Mouse (Mus musculus) limb, embryonic 15.5 days (tissue): ENCODE measurements around the gene Slc11a2. TPM values are rescaled to one million over a fixed set of nuclear protein-coding genes. Genes with fewer than 3 reads are reported as not detected.
"Not testable (repeated sequence)": the region's sequence is repeated elsewhere in the genome, so short reads cannot be mapped to it uniquely, and the experiment has no call there.

Source experiments
- ATAC-seq: fragments of 200-750 bp; cut with Nextera tagmentation; 2 replicates; pipeline ENCODE4 v1.8.0; 2017; ENCODE audit warnings: low read depth, moderate TSS enrichment; ENCODE audit not compliant: insufficient number of reproducible peaks, low FRiP score, low TSS enrichment
- H3K27ac ChIP-seq: fragments of 300-500 bp; sonication (generic); 2 replicates; pipeline ENCODE4 v1.5.1; 2015; ENCODE audit warnings: moderate library complexity, mild to moderate bottlenecking, inconsistent platforms
- H3K27me3 ChIP-seq: fragments of 300-500 bp; sonication (generic); 2 replicates; pipeline ENCODE4 v1.6.1; 2015; ENCODE audit warnings: inconsistent platforms
- H3K36me3 ChIP-seq: fragments of 300-500 bp; sonication (generic); 2 replicates; pipeline ENCODE4 v1.6.1; 2015; ENCODE audit warnings: inconsistent platforms
- H3K4me1 ChIP-seq: fragments of 300-500 bp; sonication (generic); 2 replicates; pipeline ENCODE4 v1.6.1; 2015; ENCODE audit warnings: inconsistent platforms
- H3K4me2 ChIP-seq: fragments of 300-500 bp; sonication (generic); 2 replicates; pipeline ENCODE4 v1.6.1; 2015; ENCODE audit warnings: mild to moderate bottlenecking, inconsistent platforms
- H3K4me3 ChIP-seq: fragments of 300-500 bp; sonication (generic); 2 replicates; pipeline ENCODE4 v1.5.1; 2015; ENCODE audit warnings: mild to moderate bottlenecking, inconsistent platforms
- H3K9ac ChIP-seq: fragments of 300-500 bp; sonication (generic); 2 replicates; pipeline ENCODE4 v1.6.1; 2015; ENCODE audit warnings: inconsistent platforms
- H3K9me3 ChIP-seq: fragments of 300-500 bp; sonication (generic); 2 replicates; pipeline ENCODE4 v1.6.1; 2016; ENCODE audit warnings: inconsistent platforms
- WGBS: fragments of 180-500 bp; shearing (Covaris S2); methylation state at CpG from one replicate; pipeline ENCODE4 v1.1.7; 2015; 5-methylcytosine and 5-hydroxymethylcytosine counted together
- polyA plus RNA-seq: library from polyadenylated mRNA; unstranded; fragments of >200 nt; fragmentation: Nextera tagmentation; extraction: Ambion mirVana; gene quantifications from 2 replicates; pipeline ENCODE4 v1.2.1, GENCODE M21; 2015

Slc11a2 gene
- polyA plus RNA-seq, 1 experiment from 2014 or later = 21.6 TPM

DNA sequence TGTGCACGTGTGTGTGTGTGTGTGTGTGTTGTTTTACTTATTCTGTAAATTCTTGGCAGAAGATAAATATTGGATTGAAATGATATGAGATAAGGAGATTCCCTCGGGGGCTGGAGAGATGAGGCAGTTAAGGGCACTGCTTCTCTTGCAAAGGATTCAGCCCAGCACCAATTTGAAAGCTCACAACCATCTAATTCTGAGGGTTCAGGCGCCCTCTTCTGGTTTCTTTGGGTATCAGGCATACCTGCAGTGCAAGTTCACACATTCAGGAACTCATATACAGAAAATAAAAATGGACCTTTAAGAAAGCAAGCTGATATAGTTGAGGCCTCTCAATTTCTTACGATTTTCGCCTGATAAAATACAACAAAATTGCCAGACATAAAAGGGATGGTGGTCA, 49.8 kb downstream of the Slc11a2 start:
- WGBS = 29% methylated on average over 5 of the region's 5 CpGs
- no peak overlapping the region for H3K9ac ChIP-seq
- no peak for ATAC-seq

DNA sequence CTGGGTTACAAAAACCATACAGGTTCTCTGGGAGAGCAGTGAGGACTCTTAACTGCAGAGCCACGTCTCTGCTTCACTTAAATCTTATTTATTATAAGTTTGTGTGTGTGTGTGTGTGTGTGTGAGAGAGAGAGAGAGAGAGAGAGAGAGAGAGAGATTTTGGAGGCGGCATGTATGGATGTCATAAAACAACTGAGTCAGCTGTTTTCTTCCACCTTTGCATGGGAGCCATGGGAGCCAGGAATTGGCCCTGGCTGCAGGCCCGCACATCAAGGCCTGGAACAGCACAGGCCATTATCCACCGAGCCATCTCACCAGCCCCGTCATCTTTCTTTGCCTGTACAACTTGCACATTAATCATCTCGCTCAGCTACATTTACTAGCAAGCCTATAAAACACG, 57.8 kb downstream of the Slc11a2 start:
- Histone ChIP-seq H3K9ac (no peak overlapping the region), H3K36me3 (no peaks in the 10 kb centered on the region), H3K4me2 (no peak overlapping the region), H3K27me3 (no peaks in the 10 kb centered on the region), H3K4me3 (no peak overlapping the region), H3K27ac (no peak overlapping the region), H3K9me3 (no peaks in the 10 kb centered on the region), H3K4me1 (peaks cover 5% of the 10 kb centered on the region; the same call in 1 of the 2 replicates)
- no peak for ATAC-seq
- WGBS = 27% methylated on average over 7 of the region's 7 CpGs

More for the DNA sequence above, 49.8 kb downstream of the Slc11a2 start:
- no peak overlapping the region for H3K4me2 ChIP-seq
- H3K9me3 ChIP-seq = 0 out of 2 replicates have a peak, but pooled peaks cover 3% of the 10 kb centered on the region
- H3K27me3 ChIP-seq = no peaks in the 10 kb centered on the region
- H3K4me1 ChIP-seq = no peaks in the 10 kb centered on the region
- H3K36me3 ChIP-seq = no peaks in the 10 kb centered on the region
- no peak overlapping the region for H3K4me3 ChIP-seq
- no peak overlapping the region for H3K27ac ChIP-seq

DNA sequence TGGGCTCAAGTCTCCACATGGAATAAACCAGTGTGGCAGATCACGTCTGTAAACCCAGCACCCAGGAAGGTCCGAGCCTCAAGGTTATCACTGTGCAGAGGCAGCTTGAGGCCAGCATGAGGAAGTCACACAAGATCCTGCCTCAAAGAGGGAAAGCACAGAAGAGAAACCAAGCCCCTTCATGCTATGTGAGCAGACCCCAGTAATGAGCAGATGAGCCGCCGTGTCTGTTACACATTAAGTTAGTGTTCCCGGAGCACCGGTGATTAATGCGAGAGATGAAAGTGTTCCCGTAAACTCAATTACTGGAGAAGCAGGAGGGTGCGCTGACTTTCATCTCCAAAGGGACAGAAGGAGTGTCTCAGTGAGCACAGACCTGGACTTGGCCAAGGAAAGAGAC, 58.9 kb downstream of the Slc11a2 start:
- H3K9me3 ChIP-seq, H3K36me3 ChIP-seq, H3K4me2 ChIP-seq, H3K27ac ChIP-seq, ATAC-seq, H3K4me3 ChIP-seq, H3K27me3 ChIP-seq, H3K4me1 ChIP-seq, H3K9ac ChIP-seq: not testable (repeated sequence)
- 27% methylated on average over 9 of the region's 9 CpGs for WGBS

DNA sequence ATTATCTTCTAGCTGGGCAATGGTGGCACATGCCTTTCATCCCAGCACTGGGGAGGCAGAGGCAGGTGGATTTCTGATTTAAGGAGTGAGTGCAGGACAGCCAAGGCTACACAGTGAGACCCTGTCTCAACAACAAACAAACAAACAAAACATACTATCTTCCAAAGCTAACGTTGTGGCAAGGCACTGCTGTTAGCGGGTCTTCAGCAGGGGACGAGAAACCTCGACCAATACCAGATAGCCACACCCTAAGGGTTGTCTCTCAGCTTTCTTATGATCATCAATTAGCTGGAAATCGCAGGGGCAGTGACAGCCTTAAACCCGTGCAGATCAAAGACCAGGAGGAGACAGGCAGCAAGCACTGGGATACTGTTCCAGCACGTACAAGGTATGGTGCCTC, 60.6 kb downstream of the Slc11a2 start, which contains the start of gene Higd1c:
TSS of gene Higd1c (plus strand) at position 301 of the 400 bp plus-strand sequence.
- Histone ChIP-seq H3K4me3 (no peak within 1 kb of the TSS), H3K27ac (no peak within 1 kb of the TSS), H3K36me3 (no peaks in the 10 kb centered on the region), H3K27me3 (no peaks in the 10 kb centered on the region), H3K9ac (no peak within 1 kb of the TSS), H3K4me2 (no peak within 1 kb of the TSS), H3K9me3 (no peaks in the 10 kb centered on the region), H3K4me1 (peaks cover 5% of the 10 kb centered on the region; the same call in 1 of the 2 replicates)
- WGBS = 49% methylated on average over 7 of the region's 7 CpGs
- ATAC-seq = no peak

DNA sequence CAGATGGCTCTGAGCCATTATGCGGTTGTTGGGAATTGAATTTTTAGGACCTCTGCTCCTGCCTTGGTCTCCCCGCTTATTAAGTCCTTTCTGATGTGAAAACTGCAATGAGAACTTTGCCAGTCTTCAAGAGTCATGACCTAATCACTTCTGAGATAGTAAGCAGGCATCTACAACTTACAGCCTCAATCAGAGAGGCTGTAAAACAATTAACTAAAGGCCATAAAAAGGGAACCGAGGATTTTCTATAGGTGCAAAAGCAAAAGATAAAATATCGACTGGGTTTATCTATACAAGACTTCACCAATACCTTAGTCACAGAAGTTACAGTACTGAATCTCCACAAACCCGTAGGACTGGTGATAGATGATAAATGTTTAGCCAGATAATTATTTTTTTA, 69.0 kb downstream of the Slc11a2 start:
- Histone ChIP-seq H3K4me2 (no peak overlapping the region), H3K4me1 (peaks cover 5% of the 10 kb centered on the region; the same call in 1 of the 2 replicates), H3K9ac (no peak overlapping the region), H3K27me3 (no peaks in the 10 kb centered on the region), H3K36me3 (no peaks in the 10 kb centered on the region), H3K27ac (no peak overlapping the region), H3K4me3 (no peak overlapping the region), H3K9me3 (no peaks in the 10 kb centered on the region)
- ATAC-seq = no peak
- WGBS = 46% methylated on average over 5 of the region's 5 CpGs

DNA sequence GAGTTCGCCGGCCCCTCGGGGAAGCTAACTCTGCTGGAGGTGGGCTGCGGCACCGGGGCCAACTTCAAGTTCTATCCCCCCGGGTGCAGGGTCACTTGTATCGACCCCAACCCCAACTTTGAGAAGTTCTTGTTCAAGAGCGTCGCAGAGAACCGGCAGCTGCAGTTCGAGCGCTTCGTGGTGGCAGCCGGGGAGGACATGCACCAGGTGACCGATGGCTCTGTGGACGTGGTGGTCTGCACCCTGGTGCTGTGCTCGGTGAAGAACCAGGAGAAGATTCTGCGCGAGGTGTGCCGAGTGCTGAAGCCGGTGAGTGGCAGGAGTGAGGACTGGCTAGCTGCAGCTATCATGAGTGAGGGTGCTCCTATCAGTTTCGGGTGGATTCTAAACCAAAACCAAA, 71.5 kb downstream of the Slc11a2 start:
- not testable (repeated sequence) for H3K36me3 ChIP-seq, H3K9ac ChIP-seq, H3K27me3 ChIP-seq, H3K4me2 ChIP-seq, H3K4me1 ChIP-seq, ATAC-seq, H3K27ac ChIP-seq, H3K4me3 ChIP-seq, H3K9me3 ChIP-seq
- 90% methylated on average over 22 of the region's 22 CpGs for WGBS

DNA sequence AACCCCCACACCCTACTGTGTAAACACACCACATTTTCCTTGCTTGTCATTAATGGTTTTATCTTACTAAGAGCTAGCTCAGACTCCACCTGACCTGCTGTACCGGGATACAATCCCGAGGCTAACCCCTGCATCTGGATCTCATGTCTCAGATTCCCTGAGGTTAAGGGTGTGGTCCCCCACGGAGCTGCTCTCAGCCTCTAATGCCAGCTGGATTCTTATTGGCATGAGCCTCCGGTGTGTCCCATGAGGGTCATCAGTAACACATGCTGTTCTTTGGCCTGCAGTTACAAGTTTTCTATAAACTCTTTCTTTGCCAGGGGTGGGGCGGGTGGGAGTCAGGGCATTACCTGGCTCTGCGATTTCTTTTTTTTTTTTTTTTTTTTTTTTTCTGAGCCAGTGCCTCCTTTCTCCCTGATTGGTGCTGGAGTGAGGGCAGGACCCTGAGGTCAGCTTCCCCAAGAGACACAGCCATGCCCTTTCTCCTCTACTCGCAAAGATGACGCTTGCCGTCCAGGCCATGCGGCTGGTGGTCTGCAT, 72.1 kb downstream of the Slc11a2 start, which contains the start of the genes Methig1 and Mettl7a2:
TSS of gene Methig1 (plus strand) at position 439 of the 540 bp plus-strand sequence.
TSS of gene Mettl7a2 (plus strand) at position 490 of the 540 bp plus-strand sequence.
- Histone ChIP-seq H3K27ac (no peak within 1 kb of the TSS), H3K4me2 (no peak within 1 kb of the TSS), H3K9ac (no peak within 1 kb of the TSS), H3K27me3 (no peaks in the 10 kb centered on the region), H3K36me3 (no peaks in the 10 kb centered on the region), H3K9me3 (no peaks in the 10 kb centered on the region), H3K4me1 (peaks cover 5% of the 10 kb centered on the region; the same call in 1 of the 2 replicates), H3K4me3 (no peak within 1 kb of the TSS)
- 67% methylated on average over 10 of the region's 10 CpGs for WGBS
- ATAC-seq = no peak

DNA sequence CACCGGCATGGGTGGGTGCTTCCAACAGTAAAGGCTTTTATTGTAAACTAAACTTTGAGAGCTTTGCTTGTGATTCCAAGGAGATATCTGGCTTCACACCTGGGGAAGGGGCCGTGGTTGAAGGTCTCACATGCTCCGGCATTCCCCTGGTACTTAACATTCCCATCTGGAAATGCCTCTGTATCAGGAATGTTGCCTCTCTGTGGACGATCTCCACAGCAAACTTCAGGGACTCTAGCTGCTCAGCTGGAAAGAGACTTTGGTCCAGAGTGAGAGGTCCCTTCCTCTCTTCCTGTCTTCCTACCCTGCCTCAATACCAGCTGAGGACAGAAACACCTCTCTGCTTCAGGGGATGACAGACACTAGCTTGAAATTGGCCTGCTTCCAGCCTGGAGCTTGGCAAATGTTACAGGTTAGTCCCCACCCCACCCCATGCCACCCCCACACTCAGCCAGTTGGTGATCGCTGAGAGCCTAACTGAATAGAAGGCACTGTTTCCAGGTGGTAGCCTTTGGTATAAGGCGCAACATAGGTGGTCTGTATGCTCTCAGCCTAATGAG, 73.3 kb downstream of the Slc11a2 start:
- 40% methylated on average over 6 of the region's 6 CpGs for WGBS
- Histone ChIP-seq H3K9me3 (no peaks in the 10 kb centered on the region), H3K4me1 (peaks cover 9% of the 10 kb centered on the region; the same call in 1 of the 2 replicates)

DNA sequence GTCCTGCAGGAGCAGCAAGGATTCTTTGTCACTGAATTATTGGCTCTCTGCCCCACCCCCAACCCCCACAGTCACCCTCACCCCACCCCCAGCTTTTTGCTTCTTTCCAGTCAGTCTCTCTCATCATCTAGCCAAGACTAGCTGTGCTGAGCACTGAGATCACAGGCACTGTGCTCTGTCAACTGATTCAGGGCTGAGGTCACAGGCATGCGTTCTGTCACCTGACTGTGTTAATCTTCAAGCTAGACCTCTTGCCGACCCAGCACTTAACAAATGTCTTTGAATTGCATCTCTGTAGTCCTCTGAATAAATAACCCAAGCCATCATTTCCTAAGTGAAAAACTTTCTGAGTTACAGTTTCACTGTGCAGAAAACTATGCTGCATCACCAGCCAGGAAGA, 75.4 kb downstream of the Slc11a2 start:
- no peaks in the 10 kb centered on the region for H3K9me3 ChIP-seq
- no peak overlapping the region for H3K4me2 ChIP-seq
- H3K9ac ChIP-seq = no peak overlapping the region
- H3K27ac ChIP-seq = no peak overlapping the region
- no peak for ATAC-seq
- peaks cover 11% of the 10 kb centered on the region; the same call in 1 of the 2 replicates for H3K4me1 ChIP-seq
- no peaks in the 10 kb centered on the region for H3K36me3 ChIP-seq
- 33% methylated on average over 2 of the region's 2 CpGs for WGBS
- no peak overlapping the region for H3K4me3 ChIP-seq
- no peaks in the 10 kb centered on the region for H3K27me3 ChIP-seq

More for the DNA sequence above, 73.3 kb downstream of the Slc11a2 start:
- H3K36me3 ChIP-seq = no peaks in the 10 kb centered on the region
- no peak for ATAC-seq
- H3K27me3 ChIP-seq = no peaks in the 10 kb centered on the region
- H3K27ac ChIP-seq = no peak overlapping the region
- H3K4me3 ChIP-seq = no peak overlapping the region
- no peak overlapping the region for H3K9ac ChIP-seq
- no peak overlapping the region for H3K4me2 ChIP-seq

DNA sequence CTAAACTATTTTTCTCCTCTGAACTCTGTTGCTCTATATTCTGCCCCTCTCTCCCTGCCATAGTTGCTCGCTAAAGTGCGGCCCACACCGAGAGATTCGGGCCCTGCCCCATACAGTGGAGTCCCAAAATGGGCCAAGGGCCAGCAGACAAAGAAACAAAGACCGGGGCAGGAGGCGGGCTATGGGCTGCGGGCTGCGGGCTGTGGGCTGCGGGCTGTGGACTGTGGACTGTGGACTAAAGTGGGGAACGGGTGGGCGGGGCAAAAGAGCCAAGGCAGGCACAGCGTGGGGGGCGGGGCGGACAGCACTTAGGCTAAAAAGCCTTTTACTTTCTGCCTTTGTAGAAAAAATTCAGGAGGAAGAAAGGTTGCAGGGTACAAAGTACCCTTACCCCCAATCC, 78.1 kb downstream of the Slc11a2 start:
- no peak overlapping the region for H3K4me3 ChIP-seq
- H3K4me2 ChIP-seq = no peak overlapping the region
- no peaks in the 10 kb centered on the region for H3K36me3 ChIP-seq
- peaks cover 8% of the 10 kb centered on the region; the same call in 1 of the 2 replicates for H3K4me1 ChIP-seq
- 65% methylated on average over 14 of the region's 14 CpGs for WGBS
- no peak for ATAC-seq
- no peaks in the 10 kb centered on the region for H3K9me3 ChIP-seq
- no peaks in the 10 kb centered on the region for H3K27me3 ChIP-seq
- no peak overlapping the region for H3K9ac ChIP-seq
- H3K27ac ChIP-seq = no peak overlapping the region

DNA sequence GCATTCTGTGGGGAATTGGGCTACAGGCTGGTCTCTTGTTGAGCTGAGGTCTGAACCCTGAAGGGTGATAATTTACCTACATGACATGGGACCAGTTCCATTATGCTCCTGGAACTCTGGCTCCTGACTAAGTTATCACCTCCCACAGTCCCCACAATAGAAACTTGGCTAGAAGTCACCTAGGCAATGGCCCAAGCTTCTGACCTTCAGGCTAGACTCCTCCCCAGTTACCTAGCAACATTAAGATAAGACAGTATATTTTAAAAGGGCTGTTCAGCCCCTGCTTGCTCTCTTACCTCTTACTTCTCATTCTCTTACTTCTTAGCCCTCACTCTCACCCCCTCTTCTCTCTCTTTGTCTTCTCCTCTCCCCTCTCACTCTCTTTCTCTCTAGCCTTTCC, 79.4 kb downstream of the Slc11a2 start:
- no peak for ATAC-seq
- no peaks in the 10 kb centered on the region for H3K27me3 ChIP-seq
- H3K27ac ChIP-seq = no peak overlapping the region
- H3K4me2 ChIP-seq = no peak overlapping the region
- 0 out of 2 replicates have a peak, but pooled peaks cover 6% of the 10 kb centered on the region for H3K4me1 ChIP-seq
- H3K36me3 ChIP-seq = no peaks in the 10 kb centered on the region
- no peak overlapping the region for H3K9ac ChIP-seq
- H3K4me3 ChIP-seq = no peak overlapping the region
- no peaks in the 10 kb centered on the region for H3K9me3 ChIP-seq

DNA sequence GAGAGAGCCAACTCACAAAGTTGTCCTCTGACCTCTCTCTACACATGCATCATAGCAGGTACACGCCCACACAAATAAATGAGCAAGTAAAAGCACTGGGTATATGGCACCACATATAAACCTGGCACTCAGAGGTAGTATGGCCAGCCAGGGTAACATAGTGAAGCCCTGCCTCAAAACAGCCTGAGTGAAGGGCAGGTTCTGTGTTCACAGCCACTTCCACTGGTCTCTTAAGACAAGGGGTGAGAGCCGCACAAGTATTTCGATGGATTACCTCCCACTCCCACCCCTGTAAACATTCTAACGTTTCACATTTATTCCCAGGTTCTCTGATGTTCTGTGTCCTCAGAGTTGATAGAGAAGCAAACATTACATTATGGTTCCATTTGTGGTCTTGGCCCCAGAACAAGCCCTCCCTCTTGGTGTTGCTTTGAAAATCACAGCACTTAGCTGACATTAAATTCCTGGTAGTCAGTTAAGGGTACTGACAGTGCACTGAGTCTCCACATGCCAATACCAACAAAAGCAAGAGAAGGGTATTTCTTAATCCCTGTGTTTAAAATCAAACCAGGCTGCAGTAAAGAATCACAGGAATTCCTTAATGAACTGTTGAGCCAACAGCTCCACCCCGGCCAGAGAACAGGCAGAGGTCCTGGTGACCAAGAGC, 83.4 kb downstream of the Slc11a2 start:
- H3K9me3 ChIP-seq, H3K4me1 ChIP-seq, H3K4me2 ChIP-seq, H3K27ac ChIP-seq, H3K4me3 ChIP-seq, H3K27me3 ChIP-seq, H3K9ac ChIP-seq, H3K36me3 ChIP-seq, ATAC-seq: not testable (repeated sequence)
- WGBS = 61% methylated on average over 5 of the region's 5 CpGs
